Mouse (Mus musculus) lung, adult 2 months (tissue): Measurements from ENCODE around the gene 5430403G16Rik.
"Not testable (repeated sequence)": the region's sequence is repeated elsewhere in the genome, so short reads cannot be mapped to it uniquely, and the experiment has no call there.

Experiments
- CTCF ChIP-seq: fragments of 200-500 bp; IDR thresholded peaks from 2 replicates; pipeline ENCODE4 v1.5.1; 2011; ENCODE audit warnings: mild to moderate bottlenecking, low read length, control low read depth; ENCODE audit not compliant: insufficient read depth
- POLR2A ChIP-seq: fragments of 200-500 bp; IDR thresholded peaks from 2 replicates; pipeline ENCODE4 v1.6.1; 2011; ENCODE audit warnings: low read depth, mild to moderate bottlenecking, control low read depth, low read length, borderline replicate concordance; ENCODE audit errors: extremely low read depth

GRCm38 (mm10) chr5:109691205-109691965 lies 544 bp upstream of the 5430403G16Rik start:
- TF ChIP-seq POLR2A, CTCF: not testable (repeated sequence)
